Mouse (Mus musculus): ENCODE measurements around the gene Gm29609. TPM values are rescaled to one million over a fixed set of nuclear protein-coding genes. Genes with fewer than 3 reads are reported as not detected.
A peak's percentile ranks its signal among the peaks of the same experiment; 100 is the strongest.

Gm29609 gene
- polyA plus RNA-seq, 1 experiment from 2014 or later, result 1.8 TPM

DNA sequence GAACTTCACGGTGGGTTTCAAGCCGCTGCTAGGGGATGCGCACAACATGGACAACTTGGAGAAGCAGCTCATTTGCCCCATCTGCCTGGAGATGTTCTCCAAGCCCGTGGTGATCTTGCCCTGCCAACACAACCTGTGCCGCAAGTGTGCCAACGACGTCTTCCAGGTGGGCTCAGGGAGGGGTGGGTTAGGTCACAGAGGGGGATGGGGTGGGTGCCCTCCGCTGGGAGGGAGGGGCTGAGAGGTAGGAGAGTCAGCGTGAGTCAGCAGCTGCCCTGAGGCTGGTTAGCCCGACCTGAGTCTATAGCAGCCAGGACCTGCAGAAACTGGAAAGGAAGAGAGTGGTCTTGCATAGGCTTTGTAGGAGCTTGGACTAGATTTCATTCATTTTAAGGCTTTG, 62.8 kb downstream of the Gm29609 start:
- Histone ChIP-seq H3K4me1 (ENCODE audit: control insufficient read depth, insufficient read depth, low read length) (no peaks in the 10 kb centered on the region), H3K4me3 (ENCODE audit: low read depth, low read length) (no peak overlapping the region), H3K4me2 (replicated peaks; ENCODE audit: low read depth, low read length) (no peak overlapping the region), H3K27ac (ENCODE audit: low read length) (no peak overlapping the region), H3K9me3 (ENCODE audit: control insufficient read depth, low read depth, low read length) (no peaks in the 10 kb centered on the region), H3K36me3 (ENCODE audit: control insufficient read depth, insufficient read depth, low read length) (no peaks in the 10 kb centered on the region), H3K27me3 (ENCODE audit: control insufficient read depth, insufficient read depth, low read length) (no peaks in the 10 kb centered on the region), H3K9ac (replicated peaks; ENCODE audit: low read depth, low read length) (no peak overlapping the region)
- 25% methylated on average over 10 of the region's 10 CpGs for WGBS
- ATAC-seq (ENCODE audit: insufficient number of reproducible peaks, insufficient read depth, low FRiP score, low read depth), result no peak

DNA sequence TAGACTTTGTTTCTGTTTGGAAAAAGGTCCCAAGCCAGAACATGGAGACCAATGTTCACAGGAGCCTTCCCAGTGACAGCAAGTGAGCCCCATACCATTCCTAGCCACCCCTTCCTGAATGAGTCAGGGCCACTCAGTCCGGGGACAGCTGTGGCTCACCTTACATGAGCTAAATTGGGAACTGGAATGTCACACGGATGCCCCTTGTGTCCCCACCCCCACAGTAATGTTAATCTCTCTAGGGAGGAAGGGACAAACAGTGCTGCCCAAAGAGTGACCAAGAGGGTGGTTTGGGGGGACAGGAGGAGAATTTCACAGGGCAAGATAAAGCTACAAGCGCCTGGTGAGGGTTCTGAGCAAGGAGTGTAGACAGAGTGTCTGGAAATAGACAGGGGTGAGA, 63.4 kb downstream of the Gm29609 start, which contains the start of gene Trim54:
TSS of gene Trim54 (plus strand) at position 359 of the 400 bp plus-strand sequence.
- no peaks in the 10 kb centered on the region for H3K27me3 ChIP-seq (ENCODE audit: control insufficient read depth, insufficient read depth, low read length)
- no peak within 1 kb of the TSS for H3K9ac ChIP-seq (replicated peaks; ENCODE audit: low read depth, low read length)
- no peak within 1 kb of the TSS for H3K4me3 ChIP-seq (ENCODE audit: low read depth, low read length)
- H3K4me1 ChIP-seq (ENCODE audit: control insufficient read depth, insufficient read depth, low read length), result no peaks in the 10 kb centered on the region
- no peaks in the 10 kb centered on the region for H3K36me3 ChIP-seq (ENCODE audit: control insufficient read depth, insufficient read depth, low read length)
- WGBS, result 30% methylated on average over 3 of the region's 3 CpGs
- H3K9me3 ChIP-seq (ENCODE audit: control insufficient read depth, low read depth, low read length), result no peaks in the 10 kb centered on the region
- H3K27ac ChIP-seq (ENCODE audit: low read length), result no peak within 1 kb of the TSS
- no peak within 1 kb of the TSS for H3K4me2 ChIP-seq (replicated peaks; ENCODE audit: low read depth, low read length)
- no peak for ATAC-seq (ENCODE audit: insufficient number of reproducible peaks, insufficient read depth, low FRiP score, low read depth)

DNA sequence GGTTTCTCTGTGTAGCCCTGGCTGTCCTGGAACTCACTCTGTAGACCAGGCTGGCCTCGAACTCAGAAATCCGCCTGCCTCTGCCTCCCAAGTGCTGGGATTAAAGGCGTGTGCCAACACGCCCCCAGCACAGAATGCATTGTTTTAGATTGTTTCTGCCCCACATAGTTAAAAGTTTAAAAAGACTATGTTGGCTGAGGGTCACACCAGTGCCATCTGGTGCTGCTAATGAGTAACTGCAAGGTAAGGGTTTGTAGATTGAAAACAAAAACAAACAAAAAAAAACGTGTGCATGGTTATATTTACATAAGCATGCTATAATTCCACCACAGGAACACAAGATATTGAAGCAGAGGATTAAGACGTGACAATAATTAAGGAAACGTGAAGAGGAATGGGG, 68.9 kb downstream of the Gm29609 start:
- Histone ChIP-seq H3K27me3 (ENCODE audit: control insufficient read depth, insufficient read depth, low read length) (no peaks in the 10 kb centered on the region), H3K27ac (ENCODE audit: low read length) (no peak overlapping the region), H3K9me3 (ENCODE audit: control insufficient read depth, low read depth, low read length) (no peaks in the 10 kb centered on the region), H3K9ac (replicated peaks; ENCODE audit: low read depth, low read length) (no peak overlapping the region), H3K4me2 (replicated peaks; ENCODE audit: low read depth, low read length) (no peak overlapping the region), H3K4me3 (ENCODE audit: low read depth, low read length) (no peak overlapping the region), H3K4me1 (ENCODE audit: control insufficient read depth, insufficient read depth, low read length) (no peaks in the 10 kb centered on the region), H3K36me3 (ENCODE audit: control insufficient read depth, insufficient read depth, low read length) (no peaks in the 10 kb centered on the region)
- ATAC-seq (ENCODE audit: insufficient number of reproducible peaks, insufficient read depth, low FRiP score, low read depth), result no peak
- WGBS, result 32% methylated on average over 7 of the region's 7 CpGs

DNA sequence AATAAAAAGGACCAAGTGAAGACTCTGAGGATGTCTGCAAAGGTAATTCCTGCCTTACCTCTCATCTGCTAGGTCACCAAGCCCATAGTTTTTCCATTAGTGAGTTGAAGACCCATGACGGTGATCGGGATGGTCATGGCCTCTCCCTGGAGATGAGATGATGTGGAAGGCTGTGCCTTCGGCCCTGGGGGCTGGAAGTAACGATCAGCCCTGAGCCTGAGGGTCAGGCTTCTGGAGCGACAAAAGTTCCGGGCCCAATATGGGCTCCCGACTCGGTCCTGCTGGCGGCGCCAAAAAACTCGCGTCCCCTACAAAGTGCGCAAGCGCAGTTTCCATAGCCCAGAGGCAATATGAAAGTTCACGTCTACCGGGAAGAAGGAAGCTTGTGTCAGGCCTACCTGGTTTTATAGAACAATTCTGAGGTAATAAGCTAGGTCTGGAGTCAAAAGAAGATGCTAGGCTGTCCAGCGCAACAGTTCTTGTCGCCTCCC, 71.7 kb downstream of the Gm29609 start, which contains the start of gene Slc30a3:
TSS of gene Slc30a3 (minus strand) at position 238 of the 491 bp plus-strand sequence.
- no peak within 1 kb of the TSS for H3K27ac ChIP-seq (ENCODE audit: low read length)
- 91% methylated on average over 18 of the region's 18 CpGs for WGBS

DNA sequence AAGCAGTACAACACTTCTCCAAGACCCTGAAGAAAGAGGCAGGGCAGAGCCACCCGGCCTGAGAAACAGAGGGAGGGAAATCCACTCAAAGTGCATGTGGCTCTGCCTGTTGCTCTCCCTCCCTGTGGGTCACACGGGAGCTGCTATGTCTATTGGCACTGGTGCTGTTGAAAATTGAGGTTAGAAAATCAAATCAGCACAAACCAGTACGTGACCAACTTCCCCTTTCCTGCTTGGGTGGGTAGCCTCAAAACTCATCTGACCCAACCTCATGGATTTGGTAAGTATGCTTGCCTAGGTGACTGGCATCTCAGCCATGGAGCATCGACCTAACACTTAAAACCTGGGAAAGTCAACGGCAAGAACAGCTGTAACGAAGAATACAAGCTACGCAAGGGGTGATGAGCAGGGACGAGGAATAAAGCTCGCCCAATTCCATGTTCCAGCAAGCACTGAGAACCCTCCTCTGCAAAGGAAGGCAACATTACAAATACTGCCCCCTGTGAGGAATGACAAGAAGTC, 73.8 kb downstream of the Gm29609 start, which contains the start of gene Dnajc5g:
TSS of gene Dnajc5g (plus strand) at position 472 of the 522 bp plus-strand sequence.
- no peak within 1 kb of the TSS for H3K4me2 ChIP-seq (replicated peaks; ENCODE audit: low read depth, low read length)
- no peak within 1 kb of the TSS for H3K27ac ChIP-seq (ENCODE audit: low read length)
- no peak within 1 kb of the TSS for H3K9ac ChIP-seq (replicated peaks; ENCODE audit: low read depth, low read length)
- H3K4me1 ChIP-seq (ENCODE audit: control insufficient read depth, insufficient read depth, low read length), result no peaks in the 10 kb centered on the region
- no peak within 1 kb of the TSS for H3K4me3 ChIP-seq (ENCODE audit: low read depth, low read length)
- no peaks in the 10 kb centered on the region for H3K27me3 ChIP-seq (ENCODE audit: control insufficient read depth, insufficient read depth, low read length)
- H3K9me3 ChIP-seq (ENCODE audit: control insufficient read depth, low read depth, low read length), result no peaks in the 10 kb centered on the region
- ATAC-seq (ENCODE audit: insufficient number of reproducible peaks, insufficient read depth, low FRiP score, low read depth), result no peak
- WGBS, result 78% methylated on average over 9 of the region's 9 CpGs
- no peaks in the 10 kb centered on the region for H3K36me3 ChIP-seq (ENCODE audit: control insufficient read depth, insufficient read depth, low read length)

More for the DNA sequence above, 71.7 kb downstream of the Gm29609 start, which contains the start of gene Slc30a3:
- Histone ChIP-seq H3K4me1 (ENCODE audit: control insufficient read depth, insufficient read depth, low read length) (no peaks in the 10 kb centered on the region), H3K4me3 (ENCODE audit: low read depth, low read length) (no peak within 1 kb of the TSS), H3K27me3 (ENCODE audit: control insufficient read depth, insufficient read depth, low read length) (no peaks in the 10 kb centered on the region), H3K9ac (replicated peaks; ENCODE audit: low read depth, low read length) (no peak within 1 kb of the TSS), H3K4me2 (replicated peaks; ENCODE audit: low read depth, low read length) (no peak within 1 kb of the TSS), H3K36me3 (ENCODE audit: control insufficient read depth, insufficient read depth, low read length) (no peaks in the 10 kb centered on the region), H3K9me3 (ENCODE audit: control insufficient read depth, low read depth, low read length) (no peaks in the 10 kb centered on the region)
- no peak for ATAC-seq (ENCODE audit: insufficient number of reproducible peaks, insufficient read depth, low FRiP score, low read depth)

DNA sequence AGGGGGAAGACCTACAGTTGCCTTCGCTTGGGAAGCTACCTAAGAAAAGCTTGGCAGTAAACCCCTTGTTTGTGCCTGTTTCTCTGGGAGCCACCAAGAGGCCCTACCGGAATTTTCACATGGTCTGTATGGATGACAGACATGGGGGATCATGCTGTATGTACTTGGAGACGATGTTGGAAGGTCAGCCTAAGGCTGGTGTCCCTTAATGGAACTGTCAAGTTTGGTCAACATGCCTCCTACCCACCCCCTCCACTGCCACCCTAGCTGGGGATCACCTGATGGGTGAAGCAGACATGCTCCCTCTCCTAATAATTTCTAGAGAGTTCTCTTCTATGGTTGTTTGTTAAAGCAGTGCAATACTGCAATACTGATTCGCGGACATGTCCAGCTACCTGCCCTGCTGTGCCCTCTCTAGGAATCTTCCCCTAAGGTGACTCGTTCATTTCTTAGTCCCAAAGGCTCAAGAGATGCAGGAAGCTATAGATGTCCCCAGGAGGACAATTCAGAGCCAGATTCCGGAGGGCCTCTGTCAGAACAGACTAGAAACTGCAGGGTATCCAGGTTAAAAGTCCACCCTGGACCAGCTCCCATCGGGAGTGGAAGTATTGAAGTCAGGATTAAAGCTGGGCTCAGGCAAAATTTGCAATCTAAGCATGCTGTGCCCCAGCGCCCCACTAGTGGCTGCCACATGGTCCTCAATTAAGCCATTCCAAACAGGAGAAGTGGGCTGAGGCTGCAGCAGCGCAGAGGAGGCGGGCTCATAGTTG, 83.8 kb downstream of the Gm29609 start:
- WGBS, result 32% methylated on average over 11 of the region's 11 CpGs

DNA sequence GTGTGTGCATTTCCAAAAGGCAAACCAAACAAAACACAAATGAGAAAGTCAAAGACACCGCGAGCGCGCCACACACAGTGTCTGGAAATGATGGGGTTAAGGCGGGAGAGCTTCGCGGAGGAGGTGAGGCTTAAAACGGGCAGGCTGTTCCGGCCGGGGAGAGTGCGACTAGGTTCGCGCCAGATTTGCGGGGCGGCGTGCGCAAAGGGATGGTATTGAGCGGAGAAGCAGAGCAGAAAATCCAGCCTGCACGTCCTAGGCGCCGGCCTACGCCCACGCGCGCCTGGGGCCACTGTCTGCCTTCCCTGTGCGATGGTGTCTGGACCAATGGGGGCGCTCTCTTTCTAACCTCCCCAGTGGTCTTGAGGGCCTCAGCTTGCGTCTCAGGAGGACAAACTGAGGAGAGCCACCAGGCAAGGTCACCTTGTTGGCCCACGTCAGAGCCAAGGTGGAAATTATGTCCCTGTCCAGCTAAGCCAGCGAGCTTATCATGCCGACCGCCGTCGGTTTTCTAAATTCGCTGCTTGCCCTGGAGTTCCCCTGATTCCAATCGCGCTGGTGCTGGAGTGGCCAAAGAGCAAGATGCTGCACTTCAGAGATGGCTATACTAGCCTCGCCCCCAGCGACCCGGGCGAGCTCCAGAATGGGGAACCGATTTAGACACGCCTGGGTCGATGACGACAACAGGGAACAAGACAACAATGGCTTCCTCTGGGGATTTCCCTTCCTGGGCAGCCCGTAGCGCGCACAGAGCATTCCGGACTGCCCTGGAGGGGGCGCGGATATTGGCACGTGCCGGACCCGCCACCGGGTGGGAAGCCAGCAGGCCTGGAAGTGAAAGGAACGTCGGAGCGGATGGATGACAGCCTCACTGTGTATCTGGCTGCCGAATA, 84.7 kb downstream of the Gm29609 start:
- peak; percentile 50; the same call in 1 of the 2 replicates for ATAC-seq (ENCODE audit: insufficient number of reproducible peaks, insufficient read depth, low FRiP score, low read depth)
- H3K9ac ChIP-seq (replicated peaks; ENCODE audit: low read depth, low read length), result no peak overlapping the region

More for the DNA sequence above, 83.8 kb downstream of the Gm29609 start:
- Histone ChIP-seq H3K27ac (ENCODE audit: low read length) (no peak overlapping the region), H3K36me3 (ENCODE audit: control insufficient read depth, insufficient read depth, low read length) (no peaks in the 10 kb centered on the region), H3K4me2 (replicated peaks; ENCODE audit: low read depth, low read length) (peak overlapping the region; percentile 35; the same call in 1 of the 2 replicates), H3K4me3 (ENCODE audit: low read depth, low read length) (peak overlapping the region; percentile 26; the same call in 1 of the 2 replicates), H3K4me1 (ENCODE audit: control insufficient read depth, insufficient read depth, low read length) (peaks cover 28% of the 10 kb centered on the region), H3K27me3 (ENCODE audit: control insufficient read depth, insufficient read depth, low read length) (peaks cover 59% of the 10 kb centered on the region), H3K9me3 (ENCODE audit: control insufficient read depth, low read depth, low read length) (no peaks in the 10 kb centered on the region), H3K9ac (replicated peaks; ENCODE audit: low read depth, low read length) (no peak overlapping the region)
- ATAC-seq (ENCODE audit: insufficient number of reproducible peaks, insufficient read depth, low FRiP score, low read depth), result no peak

More for the DNA sequence above, 84.7 kb downstream of the Gm29609 start:
- Histone ChIP-seq H3K27me3 (ENCODE audit: control insufficient read depth, insufficient read depth, low read length) (peaks cover 68% of the 10 kb centered on the region), H3K4me2 (replicated peaks; ENCODE audit: low read depth, low read length) (peak overlapping the region; percentile 35), H3K27ac (ENCODE audit: low read length) (no peak overlapping the region), H3K4me3 (ENCODE audit: low read depth, low read length) (peak overlapping the region; percentile 26), H3K9me3 (ENCODE audit: control insufficient read depth, low read depth, low read length) (no peaks in the 10 kb centered on the region), H3K4me1 (ENCODE audit: control insufficient read depth, insufficient read depth, low read length) (peaks cover 28% of the 10 kb centered on the region), H3K36me3 (ENCODE audit: control insufficient read depth, insufficient read depth, low read length) (no peaks in the 10 kb centered on the region)
- under 1% methylated on average over 59 of the region's 59 CpGs for WGBS

Measured in stomach, embryonic 14.5 days (tissue).